Mouse (Mus musculus) liver, embryonic 13.5 days (tissue): Measurements from ENCODE around the gene Dlg2. TPM values are rescaled to one million over a fixed set of nuclear protein-coding genes. Genes with fewer than 3 reads are reported as not detected.

Source experiments
- ATAC-seq: fragments of 200-750 bp; cut with Nextera tagmentation; 2 replicates; pipeline ENCODE4 v1.8.0; 2017; ENCODE audit warnings: low read depth, mild to moderate bottlenecking, moderate number of reproducible peaks, moderate library complexity
- DNase-seq: peaks from one replicate; pipeline ENCODE4 v3.0.0; 2022
- H3K27ac ChIP-seq: fragments of 300-500 bp; sonication (generic); 2 replicates; pipeline ENCODE4 v1.5.1; 2015; ENCODE audit warnings: moderate library complexity, mild to moderate bottlenecking, inconsistent platforms
- H3K27me3 ChIP-seq: fragments of 300-500 bp; sonication (generic); 2 replicates; pipeline ENCODE4 v1.6.1; 2015; ENCODE audit warnings: mild to moderate bottlenecking, inconsistent platforms
- H3K36me3 ChIP-seq: fragments of 300-500 bp; sonication (generic); 2 replicates; pipeline ENCODE4 v1.6.1; 2015; ENCODE audit warnings: mild to moderate bottlenecking, inconsistent platforms
- H3K4me1 ChIP-seq: fragments of 300-500 bp; sonication (generic); replicated peaks from 2 replicates; pipeline ENCODE4 v1.6.1; 2015; ENCODE audit warnings: inconsistent platforms
- H3K4me2 ChIP-seq: fragments of 300-500 bp; sonication (generic); 2 replicates; pipeline ENCODE4 v1.6.1; 2015; ENCODE audit warnings: inconsistent platforms, mild to moderate bottlenecking, moderate library complexity
- H3K4me3 ChIP-seq: fragments of 300-500 bp; sonication (generic); replicated peaks from 2 replicates; pipeline ENCODE4 v1.5.1; 2015; ENCODE audit warnings: mild to moderate bottlenecking, inconsistent platforms
- H3K9ac ChIP-seq: fragments of 300-500 bp; sonication (generic); 2 replicates; pipeline ENCODE4 v1.6.1; 2015; ENCODE audit warnings: mild to moderate bottlenecking, inconsistent platforms
- H3K9me3 ChIP-seq: fragments of 300-500 bp; sonication (generic); replicated peaks from 2 replicates; pipeline ENCODE4 v1.6.1; 2016; ENCODE audit warnings: inconsistent platforms
- WGBS: fragments of 180-500 bp; shearing (Covaris S2); methylation state at CpG from one replicate; pipeline ENCODE4 v1.1.7; 2015; ENCODE audit not compliant: insufficient replicate concordance; 5-methylcytosine and 5-hydroxymethylcytosine counted together
- polyA plus RNA-seq: library from polyadenylated mRNA; unstranded; fragments of >200 nt; fragmentation: Nextera tagmentation; extraction: Ambion mirVana; gene quantifications from 2 replicates; pipeline ENCODE4 v1.2.1, GENCODE M21; 2015

The Dlg2 gene
- polyA plus RNA-seq, 1 experiment from 2014 or later, result 0.52 TPM

DNA sequence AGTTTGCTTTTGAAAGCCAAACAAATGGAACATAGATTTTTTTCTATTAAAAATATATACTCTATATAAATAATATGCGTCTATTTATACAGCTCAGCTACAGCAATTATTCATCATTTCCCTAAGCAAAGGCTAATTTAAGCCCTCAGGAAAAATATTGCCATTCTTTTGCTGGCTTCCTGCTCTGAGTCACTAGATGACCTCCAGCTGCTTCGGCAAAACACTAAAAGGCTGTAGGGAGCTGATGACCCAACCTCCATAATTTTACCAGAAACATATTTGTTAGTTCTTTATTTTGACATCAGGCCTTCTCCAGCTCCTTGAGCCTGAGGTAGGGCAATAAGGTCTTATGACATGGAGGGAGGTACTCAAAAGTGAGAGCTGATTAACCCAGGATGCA, 1426.0 kb downstream of the Dlg2 start:
- no peak for ATAC-seq
- DNase-seq, result no peak
- no peak overlapping the region for H3K9ac ChIP-seq

DNA sequence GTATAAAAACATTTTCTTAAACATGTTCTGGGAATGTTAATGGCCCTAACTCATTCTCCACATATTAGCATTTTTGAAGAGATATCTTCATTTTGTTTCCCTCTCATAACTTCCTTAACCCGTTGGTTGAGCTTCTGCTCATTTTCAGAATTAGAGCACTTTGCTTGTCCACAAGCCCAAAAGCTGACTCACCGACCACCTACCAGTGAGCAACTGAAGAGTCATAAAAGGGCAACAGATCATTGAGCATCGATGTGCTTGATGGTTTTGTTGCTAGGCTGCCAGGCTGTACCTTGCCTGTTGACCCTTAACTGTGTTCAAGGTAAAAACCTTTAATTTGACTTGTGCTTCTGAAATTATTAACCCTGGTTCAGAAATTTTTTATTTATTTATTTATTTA, 1440.3 kb downstream of the Dlg2 start:
- no peak overlapping the region for H3K4me2 ChIP-seq
- H3K27me3 ChIP-seq, result no peaks in the 10 kb centered on the region
- no peak overlapping the region for H3K9ac ChIP-seq
- H3K4me1 ChIP-seq, result no peaks in the 10 kb centered on the region
- ATAC-seq (no peak), DNase-seq (no peak)
- H3K4me3 ChIP-seq, result no peak overlapping the region
- no peak overlapping the region for H3K27ac ChIP-seq
- H3K36me3 ChIP-seq, result no peaks in the 10 kb centered on the region
- H3K9me3 ChIP-seq, result no peaks in the 10 kb centered on the region
- WGBS, result 50% methylated on average over 3 of the region's 3 CpGs

More for the DNA sequence above, 1426.0 kb downstream of the Dlg2 start:
- Histone ChIP-seq H3K4me3 (no peak overlapping the region), H3K36me3 (no peaks in the 10 kb centered on the region), H3K27me3 (no peaks in the 10 kb centered on the region), H3K27ac (no peak overlapping the region), H3K4me2 (no peak overlapping the region), H3K4me1 (no peaks in the 10 kb centered on the region), H3K9me3 (no peaks in the 10 kb centered on the region)
- 63% methylated on average over 2 of the region's 2 CpGs for WGBS

DNA sequence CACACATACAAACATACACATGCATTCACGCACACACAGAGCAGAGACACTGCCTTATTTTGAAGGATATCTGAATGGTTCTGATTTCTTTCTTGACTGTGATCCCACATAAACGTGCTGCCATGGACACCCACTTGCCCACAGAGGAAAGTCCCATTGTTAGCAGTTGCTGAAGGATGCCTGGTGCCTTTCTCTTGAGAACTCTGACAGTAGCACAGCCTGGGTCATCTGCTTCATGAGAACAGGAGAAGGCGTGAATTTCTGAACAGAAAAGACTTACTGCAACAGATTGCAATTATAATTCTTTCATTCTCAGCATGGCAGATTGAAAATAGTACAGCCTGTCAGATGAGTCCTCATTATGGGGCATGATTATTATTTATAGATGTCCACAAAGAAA, 1442.6 kb downstream of the Dlg2 start:
- Histone ChIP-seq H3K4me2 (no peak overlapping the region), H3K9ac (no peak overlapping the region), H3K4me3 (no peak overlapping the region), H3K9me3 (no peaks in the 10 kb centered on the region), H3K27ac (no peak overlapping the region), H3K4me1 (no peaks in the 10 kb centered on the region), H3K27me3 (no peaks in the 10 kb centered on the region), H3K36me3 (no peaks in the 10 kb centered on the region)
- DNase-seq, result no peak
- WGBS, result 57% methylated on average over 3 of the region's 3 CpGs
- ATAC-seq, result no peak

DNA sequence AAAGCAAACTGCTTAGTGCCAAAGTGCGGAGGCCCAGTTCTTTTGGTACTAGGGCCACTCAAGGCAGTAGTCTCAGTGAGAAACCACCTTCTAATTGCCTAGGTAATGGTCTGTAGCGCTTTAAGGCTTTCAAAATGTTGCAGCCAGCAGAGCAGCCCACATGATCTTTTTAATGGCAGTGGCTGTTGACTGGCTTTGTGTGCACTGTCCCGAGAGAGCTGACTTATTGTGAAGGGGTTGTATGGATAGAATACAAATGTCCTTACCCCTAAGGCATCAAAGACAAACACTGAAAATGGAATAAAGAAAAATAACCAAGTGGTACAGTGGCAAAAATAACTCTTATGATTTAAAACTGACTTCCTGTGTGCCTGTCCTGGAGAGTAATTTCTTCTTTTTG, 1443.3 kb downstream of the Dlg2 start:
- no peaks in the 10 kb centered on the region for H3K9me3 ChIP-seq

DNA sequence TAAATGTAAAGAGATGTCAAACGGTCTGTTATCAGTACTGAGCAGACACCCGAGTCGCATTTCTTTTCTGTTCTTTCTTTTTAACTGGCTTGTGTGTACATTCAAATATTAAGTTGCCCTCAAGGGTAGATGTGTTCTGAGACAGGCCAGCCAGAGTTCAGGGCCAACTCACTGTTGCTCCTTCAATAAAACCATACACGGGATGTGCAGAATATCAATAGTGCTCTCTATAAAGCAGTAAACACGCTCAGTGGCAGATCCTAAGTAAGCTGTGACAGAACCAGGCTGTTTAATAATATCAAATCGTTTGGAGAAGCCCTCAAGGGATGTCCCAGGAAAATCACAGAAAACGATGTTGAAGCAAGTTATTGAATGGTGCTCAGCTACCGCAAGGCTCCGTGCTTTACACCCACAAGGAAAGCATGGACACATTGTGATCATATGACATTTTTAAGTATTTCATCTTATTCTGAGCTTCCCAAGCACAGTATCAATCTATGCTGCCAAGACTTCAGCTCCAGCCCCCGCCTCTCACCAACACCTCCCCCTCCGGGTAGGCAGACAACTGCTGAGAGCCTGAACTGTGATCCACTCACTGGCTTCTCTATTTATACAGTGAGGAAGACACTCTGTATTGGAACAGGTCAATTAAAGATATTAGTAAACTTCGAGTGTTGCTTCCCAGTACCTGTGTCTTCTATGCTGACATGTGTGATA, 1458.6 kb downstream of the Dlg2 start:
- 52% methylated on average over 12 of the region's 12 CpGs for WGBS
- ATAC-seq (no peak), DNase-seq (no peak)
- H3K36me3 ChIP-seq, result no peaks in the 10 kb centered on the region
- no peak overlapping the region for H3K4me2 ChIP-seq
- H3K27me3 ChIP-seq, result no peaks in the 10 kb centered on the region
- no peaks in the 10 kb centered on the region for H3K4me1 ChIP-seq
- H3K4me3 ChIP-seq, result no peak overlapping the region
- no peak overlapping the region for H3K9ac ChIP-seq
- H3K27ac ChIP-seq, result no peak overlapping the region
- H3K9me3 ChIP-seq, result no peaks in the 10 kb centered on the region

More for the DNA sequence above, 1443.3 kb downstream of the Dlg2 start:
- H3K4me1 ChIP-seq, result no peaks in the 10 kb centered on the region
- H3K9ac ChIP-seq, result no peak overlapping the region
- WGBS, result 70% methylated on average over 3 of the region's 3 CpGs
- H3K27ac ChIP-seq, result no peak overlapping the region
- no peak overlapping the region for H3K4me3 ChIP-seq
- no peaks in the 10 kb centered on the region for H3K36me3 ChIP-seq
- ATAC-seq, result no peak
- no peak overlapping the region for H3K4me2 ChIP-seq
- no peaks in the 10 kb centered on the region for H3K27me3 ChIP-seq
- DNase-seq, result no peak

DNA sequence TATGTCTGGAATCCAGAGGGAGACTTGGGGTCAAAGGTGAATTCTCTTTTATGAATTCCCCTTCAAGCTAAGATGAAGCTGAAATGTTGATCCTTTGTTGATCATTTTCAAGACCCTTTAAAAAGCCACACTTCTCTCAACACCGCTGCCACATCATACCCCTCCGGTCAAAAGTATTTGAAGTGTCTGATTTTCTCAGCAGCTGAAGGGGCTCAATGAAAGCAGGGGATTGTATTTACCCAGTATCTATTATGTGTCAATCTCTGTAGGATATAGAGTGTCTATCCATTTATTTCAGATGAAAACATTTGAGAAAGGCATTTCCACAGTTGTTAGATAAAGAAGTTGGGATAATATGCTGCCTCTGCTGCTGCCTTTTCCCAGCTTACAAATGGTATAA, 1459.7 kb downstream of the Dlg2 start:
- no peak overlapping the region for H3K27ac ChIP-seq
- no peaks in the 10 kb centered on the region for H3K27me3 ChIP-seq
- H3K4me1 ChIP-seq, result no peaks in the 10 kb centered on the region
- H3K4me3 ChIP-seq, result no peak overlapping the region
- H3K9me3 ChIP-seq, result no peaks in the 10 kb centered on the region
- H3K36me3 ChIP-seq, result no peaks in the 10 kb centered on the region
- no peak for DNase-seq
- ATAC-seq, result no peak
- H3K4me2 ChIP-seq, result no peak overlapping the region
- WGBS, result 70% methylated on average over 2 of the region's 2 CpGs
- H3K9ac ChIP-seq, result no peak overlapping the region

DNA sequence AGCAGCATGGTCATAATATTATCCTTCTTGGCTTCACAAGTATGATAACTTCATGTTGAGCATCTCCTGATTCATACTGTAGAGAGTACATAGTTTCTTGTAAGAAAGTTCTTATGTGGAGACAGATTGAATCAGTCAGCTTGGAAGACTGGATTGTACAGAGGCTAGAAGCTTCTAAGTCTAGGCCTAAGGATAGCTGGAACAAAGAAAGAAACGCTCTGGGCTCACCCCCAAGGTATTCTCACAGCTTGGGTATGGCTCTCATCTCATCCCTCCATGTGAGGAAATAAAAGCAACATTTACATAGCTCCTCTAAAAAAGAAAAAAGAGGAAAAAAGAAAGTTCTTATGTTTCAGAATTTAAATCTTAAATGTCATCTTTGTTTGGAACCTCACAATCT, 1466.8 kb downstream of the Dlg2 start:
- 50% methylated on average over 1 of the region's 1 CpGs for WGBS
- no peaks in the 10 kb centered on the region for H3K27me3 ChIP-seq

DNA sequence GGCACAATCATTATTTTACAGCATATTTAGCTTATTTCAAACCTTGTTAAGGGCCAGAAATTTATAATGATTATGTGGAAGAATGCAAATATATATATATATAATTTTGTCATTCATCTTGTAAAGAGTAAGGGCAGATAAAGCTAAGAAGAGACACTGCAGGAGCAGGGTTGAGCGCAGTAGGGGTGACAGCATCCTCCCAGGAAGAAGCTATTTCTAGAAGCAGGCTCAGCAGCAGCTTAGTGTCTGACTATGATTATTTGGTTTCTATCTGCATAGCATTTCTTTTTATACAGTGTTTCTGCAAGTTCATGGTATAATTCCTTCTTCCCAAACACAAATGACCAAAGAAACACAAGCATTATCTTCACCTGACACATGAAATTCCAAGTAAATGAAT, 1479.1 kb downstream of the Dlg2 start:
- no peak for ATAC-seq
- no peak for DNase-seq
- Histone ChIP-seq H3K27me3 (no peaks in the 10 kb centered on the region), H3K4me2 (no peak overlapping the region), H3K4me3 (no peak overlapping the region), H3K27ac (no peak overlapping the region), H3K36me3 (no peaks in the 10 kb centered on the region), H3K9me3 (no peaks in the 10 kb centered on the region), H3K9ac (no peak overlapping the region), H3K4me1 (no peaks in the 10 kb centered on the region)
- WGBS, result 50% methylated on average over 1 of the region's 1 CpGs

More for the DNA sequence above, 1466.8 kb downstream of the Dlg2 start:
- Histone ChIP-seq H3K4me3 (no peak overlapping the region), H3K27ac (no peak overlapping the region), H3K36me3 (no peaks in the 10 kb centered on the region), H3K9ac (no peak overlapping the region), H3K4me2 (no peak overlapping the region), H3K9me3 (no peaks in the 10 kb centered on the region), H3K4me1 (no peaks in the 10 kb centered on the region)
- ATAC-seq, result no peak
- DNase-seq, result no peak

DNA sequence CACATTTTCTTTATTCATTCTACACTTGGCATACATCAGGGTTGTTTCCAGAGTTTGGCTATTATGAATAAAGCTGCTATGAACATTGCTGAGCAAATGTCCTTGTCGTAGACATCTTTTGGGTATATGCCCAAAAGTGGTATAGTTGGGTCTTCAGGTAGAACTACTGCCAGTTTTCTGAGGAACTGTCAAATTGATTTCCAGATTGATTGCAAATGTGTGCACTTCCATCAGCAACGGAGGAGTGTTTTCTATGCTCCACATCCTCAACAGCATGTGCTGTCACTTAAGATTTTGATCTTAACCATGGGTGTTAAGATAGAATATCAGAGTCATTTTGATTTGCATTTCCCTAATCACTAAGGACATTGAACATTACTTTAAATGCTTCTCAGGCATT, 1486.5 kb downstream of the Dlg2 start:
- H3K4me2 ChIP-seq, result no peak overlapping the region
- H3K4me1 ChIP-seq, result no peaks in the 10 kb centered on the region
- ATAC-seq (no peak), DNase-seq (no peak)
- H3K4me3 ChIP-seq, result no peak overlapping the region
- WGBS, result 70% methylated on average over 2 of the region's 2 CpGs
- no peak overlapping the region for H3K9ac ChIP-seq
- no peaks in the 10 kb centered on the region for H3K9me3 ChIP-seq
- H3K27me3 ChIP-seq, result no peaks in the 10 kb centered on the region
- H3K36me3 ChIP-seq, result no peaks in the 10 kb centered on the region
- no peak overlapping the region for H3K27ac ChIP-seq

DNA sequence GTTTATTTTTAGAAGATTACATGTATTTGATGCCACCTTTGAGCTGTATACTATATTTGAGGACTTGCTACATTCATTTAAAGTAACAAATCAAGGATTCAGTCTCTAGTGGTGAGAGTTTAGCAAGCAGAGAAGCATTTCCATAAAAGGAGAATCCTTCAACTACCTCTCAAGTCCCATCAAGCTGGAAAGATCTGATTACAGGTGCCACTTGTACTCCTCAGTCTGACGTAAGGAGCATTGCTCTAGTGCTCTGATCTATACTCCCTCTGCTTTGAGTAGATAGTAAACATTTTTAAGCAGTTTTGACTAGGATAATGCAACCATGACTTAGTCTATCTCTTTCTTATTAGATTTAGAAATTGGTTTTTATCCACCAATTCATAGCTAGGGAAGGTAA, 1496.5 kb downstream of the Dlg2 start:
- no peak for DNase-seq
- H3K4me3 ChIP-seq, result no peak overlapping the region
- H3K9ac ChIP-seq, result no peak overlapping the region
- H3K9me3 ChIP-seq, result no peaks in the 10 kb centered on the region
- no peaks in the 10 kb centered on the region for H3K27me3 ChIP-seq
- H3K36me3 ChIP-seq, result no peaks in the 10 kb centered on the region
- H3K4me2 ChIP-seq, result no peak overlapping the region
- no peak overlapping the region for H3K27ac ChIP-seq
- ATAC-seq, result no peak
- WGBS, result 62% methylated on average over 1 of the region's 1 CpGs
- H3K4me1 ChIP-seq, result no peaks in the 10 kb centered on the region

DNA sequence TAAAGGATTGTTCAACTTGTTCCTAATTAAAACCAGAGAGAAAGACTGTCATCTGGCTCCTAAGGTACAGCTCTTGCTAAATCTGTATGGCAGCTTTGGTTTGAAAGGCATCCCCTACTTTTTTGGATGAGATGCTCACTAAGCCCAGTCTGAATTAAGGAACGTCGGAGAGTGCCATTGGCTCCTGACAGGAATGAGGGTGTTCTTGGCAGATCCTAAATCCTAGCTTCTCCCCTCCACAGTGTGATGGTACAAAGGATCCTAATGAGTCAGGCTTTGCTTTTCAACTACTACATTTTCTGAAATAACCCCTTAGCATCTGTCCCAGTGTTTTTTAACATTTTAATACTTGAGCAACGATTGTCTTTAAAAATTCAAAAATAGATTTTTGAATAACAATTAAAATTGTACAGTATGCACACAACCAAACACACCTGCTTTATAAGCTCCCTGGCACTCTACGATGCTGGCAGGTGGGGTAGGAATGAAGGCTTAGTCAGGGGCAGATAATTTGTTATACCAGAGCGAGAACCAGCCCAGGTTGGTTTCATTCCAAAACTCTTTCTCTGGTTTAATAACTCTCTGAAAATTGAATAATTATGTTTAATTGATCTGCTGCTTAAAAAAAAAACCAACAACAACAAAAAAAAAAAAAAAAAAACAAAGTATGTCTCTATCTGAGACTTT, 1527.4 kb downstream of the Dlg2 start:
- no peak overlapping the region for H3K4me3 ChIP-seq
- H3K27ac ChIP-seq, result no peak overlapping the region
- 62% methylated on average over 5 of the region's 5 CpGs for WGBS
- H3K27me3 ChIP-seq, result no peaks in the 10 kb centered on the region
- ATAC-seq (no peak), DNase-seq (no peak)
- no peak overlapping the region for H3K9ac ChIP-seq
- no peak overlapping the region for H3K4me2 ChIP-seq
- H3K9me3 ChIP-seq, result no peaks in the 10 kb centered on the region
- H3K4me1 ChIP-seq, result no peaks in the 10 kb centered on the region
- no peaks in the 10 kb centered on the region for H3K36me3 ChIP-seq
